Mouse (Mus musculus) MEL (cell line): ENCODE measurements at regions not wholly inside any gene's neighbourhood (a gene's known extent, or its start where the extent isn't known, plus 50 kb on each side); places are given as distances from the start of the nearest gene placed in this dataset.

Experiments used
- DNase-seq: peaks from one replicate; pipeline ENCODE4 v3.0.0; 2011; ENCODE audit warnings: low read depth, low spot score
- H3K27ac ChIP-seq: 2 replicates; pipeline ENCODE4 v1.5.1; 2012; ENCODE audit warnings: low read depth, mild to moderate bottlenecking, control low read depth, low read length, moderate library complexity; ENCODE audit not compliant: control insufficient read depth
- H3K27me3 ChIP-seq, 2 experiments: fragments of 150-350 bp in 1 of 2; sonication (generic) in 1 of 2; 2 replicates each; pipeline ENCODE4 v1.6.1; 2012; ENCODE audit warnings: low read length in 2 of 2, mild to moderate bottlenecking in 2 of 2, improper control_type of control experiment in 1 of 2, moderate library complexity in 1 of 2; ENCODE audit not compliant: insufficient read depth in 2 of 2, control insufficient read depth in 1 of 2
- H3K36me3 ChIP-seq, 2 experiments: 2 replicates each; pipeline ENCODE4 v1.6.1; 2012 to 2014; ENCODE audit warnings: low read length in 2 of 2, improper control_type of control experiment in 1 of 2, inconsistent platforms in 1 of 2, mild to moderate bottlenecking in 1 of 2; ENCODE audit not compliant: insufficient read depth in 2 of 2, control insufficient read depth in 1 of 2
- H3K4me1 ChIP-seq, 2 experiments: fragments of 150-350 bp in 1 of 2; sonication (generic) in 1 of 2; 2 replicates each; pipeline ENCODE4 v1.6.1; 2012; ENCODE audit warnings: low read length in 2 of 2, improper control_type of control experiment in 1 of 2, mild to moderate bottlenecking in 1 of 2; ENCODE audit not compliant: insufficient read depth in 2 of 2, control insufficient read depth in 1 of 2
- H3K4me3 ChIP-seq, 2 experiments: fragments of 150-350 bp in 1 of 2; sonication (generic) in 1 of 2; 2 replicates each; pipeline ENCODE4 v1.5.1; 2012; ENCODE audit warnings: low read depth in 2 of 2, low read length in 2 of 2, mild to moderate bottlenecking in 2 of 2, moderate library complexity in 2 of 2, control low read depth in 1 of 2, improper control_type of control experiment in 1 of 2; ENCODE audit not compliant: control insufficient read depth in 1 of 2, insufficient read depth in 1 of 2
- H3K79me2 ChIP-seq: 2 replicates; pipeline ENCODE4 v1.6.1; 2012; ENCODE audit warnings: mild to moderate bottlenecking, low read length, moderate library complexity; ENCODE audit not compliant: control insufficient read depth, poor library complexity, insufficient read depth
- H3K9ac ChIP-seq: 2 replicates; pipeline ENCODE4 v1.6.1; 2012; ENCODE audit warnings: low read depth, mild to moderate bottlenecking, control low read depth, low read length, moderate library complexity; ENCODE audit not compliant: control insufficient read depth, poor library complexity, severe bottlenecking
- H3K9me3 ChIP-seq: fragments of 150-350 bp; sonication (generic); replicated peaks from 2 replicates; pipeline ENCODE4 v1.6.1; 2012; ENCODE audit warnings: mild to moderate bottlenecking, low read length, improper control_type of control experiment, moderate library complexity; ENCODE audit not compliant: insufficient read depth
- BHLHE40 ChIP-seq: IDR thresholded peaks from 2 replicates; pipeline ENCODE4 v1.6.1; 2012; ENCODE audit warnings: low read depth, mild to moderate bottlenecking, inconsistent platforms, low read length, improper control_type of control experiment, borderline replicate concordance
- CHD1 ChIP-seq: IDR thresholded peaks from 2 replicates; pipeline ENCODE4 v1.6.1; 2012; ENCODE audit warnings: low read depth, mild to moderate bottlenecking, inconsistent platforms, low read length, improper control_type of control experiment
- CHD2 ChIP-seq: IDR thresholded peaks from 2 replicates; pipeline ENCODE4 v1.6.1; 2011; ENCODE audit warnings: low read length, improper control_type of control experiment
- CTCF ChIP-seq, 3 experiments: IDR thresholded peaks in 2 of 3; conservative IDR thresholded peaks in 1 of 3; 2 replicates each; pipeline ENCODE4 v1.5.1; 2011 to 2012; ENCODE audit warnings: low read length in 3 of 3, low read depth in 2 of 3, mild to moderate bottlenecking in 2 of 3, improper control_type of control experiment in 1 of 3, inconsistent platforms in 1 of 3, mixed read lengths in 1 of 3, moderate library complexity in 1 of 3; ENCODE audit not compliant: control insufficient read depth in 1 of 3, insufficient read depth in 1 of 3, poor library complexity in 1 of 3, severe bottlenecking in 1 of 3
- E2F4 ChIP-seq: IDR thresholded peaks from 2 replicates; pipeline ENCODE4 v1.6.1; 2011; ENCODE audit warnings: low read depth, low read length, improper control_type of control experiment, borderline replicate concordance
- ELF1 ChIP-seq: IDR thresholded peaks from 2 replicates; pipeline ENCODE4 v1.6.1; 2014; ENCODE audit warnings: low read depth, mild to moderate bottlenecking, inconsistent platforms, low read length, improper control_type of control experiment, moderate library complexity
- GABPA ChIP-seq: IDR thresholded peaks from 2 replicates; pipeline ENCODE4 v1.6.1; 2012; ENCODE audit warnings: low read depth, mild to moderate bottlenecking, inconsistent platforms, low read length, improper control_type of control experiment, moderate library complexity
- GATA1 ChIP-seq: IDR thresholded peaks from 2 replicates; pipeline ENCODE4 v1.6.1; 2011; ENCODE audit warnings: low read depth, low read length, improper control_type of control experiment
- HCFC1 ChIP-seq: IDR thresholded peaks from 2 replicates; pipeline ENCODE4 v1.6.1; 2012; ENCODE audit warnings: low read depth, mild to moderate bottlenecking, inconsistent platforms, low read length, improper control_type of control experiment, moderate library complexity
- JUND ChIP-seq: IDR thresholded peaks from 2 replicates; pipeline ENCODE4 v1.6.1; 2011; ENCODE audit warnings: low read depth, mild to moderate bottlenecking, improper control_type of control experiment, low read length
- KAT2A ChIP-seq: conservative IDR thresholded peaks from 2 replicates; pipeline ENCODE4 v1.6.1; 2012; ENCODE audit warnings: low read depth, low read length, improper control_type of control experiment, inconsistent platforms
- MAFK ChIP-seq: IDR thresholded peaks from 2 replicates; pipeline ENCODE4 v1.6.1; 2011; ENCODE audit warnings: low read depth, mild to moderate bottlenecking, low read length, improper control_type of control experiment, borderline replicate concordance
- MAZ ChIP-seq: IDR thresholded peaks from 2 replicates; pipeline ENCODE4 v1.6.1; 2012; ENCODE audit warnings: low read depth, mild to moderate bottlenecking, inconsistent platforms, low read length, improper control_type of control experiment
- MXI1 ChIP-seq: IDR thresholded peaks from 2 replicates; pipeline ENCODE4 v1.6.1; 2011; ENCODE audit warnings: mild to moderate bottlenecking, low read depth, low read length, improper control_type of control experiment
- NELFE ChIP-seq: IDR thresholded peaks from 2 replicates; pipeline ENCODE4 v1.6.1; 2011; ENCODE audit warnings: low read depth, low read length, improper control_type of control experiment
- POLR2AphosphoS2 ChIP-seq: IDR thresholded peaks from 2 replicates; pipeline ENCODE4 v1.6.1; 2011; ENCODE audit warnings: low read length, improper control_type of control experiment
- POLR2AphosphoS5 ChIP-seq: IDR thresholded peaks from 2 replicates; pipeline ENCODE4 v1.6.1; 2012; ENCODE audit warnings: low read depth, borderline replicate concordance, mild to moderate bottlenecking, inconsistent platforms, low read length, moderate library complexity, mixed read lengths
- RAD21 ChIP-seq: IDR thresholded peaks from 2 replicates; pipeline ENCODE4 v1.6.1; 2011; ENCODE audit warnings: mild to moderate bottlenecking, low read depth, low read length, improper control_type of control experiment
- RCOR1 ChIP-seq: IDR thresholded peaks from 2 replicates; pipeline ENCODE4 v1.6.1; 2012; ENCODE audit warnings: low read depth, mild to moderate bottlenecking, inconsistent platforms, low read length, improper control_type of control experiment
- SMC3 ChIP-seq: IDR thresholded peaks from 2 replicates; pipeline ENCODE4 v1.6.1; 2011; ENCODE audit warnings: low read depth, low read length, improper control_type of control experiment
- TAL1 ChIP-seq: IDR thresholded peaks from 2 replicates; pipeline ENCODE4 v1.6.1; 2012; ENCODE audit warnings: mild to moderate bottlenecking, inconsistent platforms, low read length, moderate library complexity, mixed read lengths
- TCF12 ChIP-seq: IDR thresholded peaks from 2 replicates; pipeline ENCODE4 v1.6.1; 2014; ENCODE audit warnings: low read depth, mild to moderate bottlenecking, inconsistent platforms, low read length, improper control_type of control experiment, moderate library complexity
- UBTF ChIP-seq: IDR thresholded peaks from 2 replicates; pipeline ENCODE4 v1.6.1; 2012; ENCODE audit warnings: low read depth, mild to moderate bottlenecking, inconsistent platforms, low read length, improper control_type of control experiment, moderate library complexity, borderline replicate concordance; ENCODE audit not compliant: insufficient read depth
- USF1 ChIP-seq: IDR thresholded peaks from 2 replicates; pipeline ENCODE4 v1.6.1; 2014; ENCODE audit warnings: low read depth, mild to moderate bottlenecking, inconsistent platforms, low read length, improper control_type of control experiment, moderate library complexity
- ZC3H11A ChIP-seq: IDR thresholded peaks from 2 replicates; pipeline ENCODE4 v1.6.1; 2012; ENCODE audit warnings: low read depth, mild to moderate bottlenecking, inconsistent platforms, low read length, improper control_type of control experiment
- ZKSCAN1 ChIP-seq: IDR thresholded peaks from 2 replicates; pipeline ENCODE4 v1.6.1; 2012; ENCODE audit warnings: low read depth, mild to moderate bottlenecking, inconsistent platforms, low read length, improper control_type of control experiment, moderate library complexity
- ZMIZ1 ChIP-seq: IDR thresholded peaks from 2 replicates; pipeline ENCODE4 v1.6.1; 2012; ENCODE audit warnings: low read depth, mild to moderate bottlenecking, inconsistent platforms, low read length, improper control_type of control experiment, moderate library complexity
- ZNF384 ChIP-seq: IDR thresholded peaks from 2 replicates; pipeline ENCODE4 v1.6.1; 2012; ENCODE audit warnings: low read depth, mild to moderate bottlenecking, inconsistent platforms, low read length, improper control_type of control experiment

- Histone ChIP-seq H3K27me3 (no peaks in the 10 kb centered on the region), H3K4me3 (no peak overlapping the region), H3K9me3 (no peaks in the 10 kb centered on the region), H3K36me3 (no peaks in the 10 kb centered on the region), H3K4me1 (no peaks in the 10 kb centered on the region), H3K9ac (no peak overlapping the region), H3K79me2 (no peaks in the 10 kb centered on the region), H3K27ac (no peak overlapping the region)
- no peak for TF ChIP-seq NELFE
- DNase-seq: no peak
These were observed 278.4 kb upstream of the Hs3st1 start for GRCm38 (mm10) chr5:40033686-40034085.

DNA sequence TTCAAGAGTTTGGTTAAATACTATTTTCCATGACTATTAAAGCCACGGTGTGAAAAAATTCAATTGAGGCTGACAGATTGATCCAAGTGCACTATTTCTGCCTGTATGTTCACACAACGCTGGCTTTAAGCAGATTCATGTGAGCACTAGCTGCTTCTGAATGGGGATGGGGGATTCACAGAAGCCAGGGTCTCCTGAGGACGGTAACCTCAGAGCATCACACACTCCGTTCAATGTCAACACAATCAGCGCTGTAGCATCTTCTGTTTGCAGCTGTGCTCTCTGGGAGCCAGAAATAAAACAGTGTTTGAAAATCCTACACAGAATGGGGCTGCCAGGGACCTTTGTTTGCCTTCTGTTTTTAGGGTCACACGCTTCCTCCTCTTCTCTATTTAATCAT is 275.0 kb upstream of the Hs3st1 start:
- Histone ChIP-seq H3K79me2 (no peaks in the 10 kb centered on the region), H3K4me3 (no peak overlapping the region), H3K9me3 (no peaks in the 10 kb centered on the region), H3K4me1 (no peaks in the 10 kb centered on the region), H3K27ac (no peak overlapping the region), H3K9ac (no peak overlapping the region), H3K27me3 (no peaks in the 10 kb centered on the region), H3K36me3 (no peaks in the 10 kb centered on the region)
- no peak for TF ChIP-seq ZMIZ1
- TF ChIP-seq GATA1: no peak
- TF ChIP-seq CHD1: no peak
- TF ChIP-seq MAFK: no peak
- no peak for TF ChIP-seq UBTF
- TF ChIP-seq ZC3H11A: no peak
- no peak for TF ChIP-seq MXI1
- TF ChIP-seq KAT2A: no peak
- no peak for TF ChIP-seq ELF1
- TF ChIP-seq CTCF (IDR thresholded peaks at IDR 0.05 in 2 of 3, conservative IDR thresholded peaks at IDR 0.05 in 1 of 3; ENCODE audit: control insufficient read depth in 1 of 3, insufficient read depth in 1 of 3, low read depth in 2 of 3, low read length in 3 of 3, poor library complexity in 1 of 3, severe bottlenecking in 1 of 3): no peak
- TF ChIP-seq SMC3: no peak
- no peak for TF ChIP-seq CHD2
- no peak for TF ChIP-seq POLR2AphosphoS5
- TF ChIP-seq RCOR1: no peak
- no peak for TF ChIP-seq POLR2AphosphoS2
- no peak for TF ChIP-seq ZKSCAN1
- no peak for TF ChIP-seq ZNF384
- DNase-seq: no peak

DNA sequence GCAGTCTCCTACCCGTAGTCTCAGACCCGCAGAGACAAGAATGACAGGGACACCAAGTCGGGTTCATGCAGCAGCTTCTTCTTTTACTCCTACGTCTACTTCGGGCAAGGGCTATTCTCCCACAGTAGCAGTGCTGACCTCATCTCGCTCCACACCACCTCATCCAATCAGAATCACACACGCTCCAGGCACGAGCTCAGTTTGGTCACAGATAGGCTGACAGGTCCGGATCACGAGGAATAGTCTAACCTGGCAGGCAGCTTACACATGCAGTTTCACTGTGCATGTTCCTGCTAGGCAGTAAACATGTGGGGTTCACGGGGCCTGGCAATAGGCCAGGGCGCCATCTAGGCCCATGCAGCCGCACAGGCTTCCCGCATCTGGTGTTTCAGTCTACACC is 260.7 kb upstream of the Hs3st1 start:
- H3K9ac ChIP-seq: no peak overlapping the region

More for the DNA sequence above, 260.7 kb upstream of the Hs3st1 start:
- Histone ChIP-seq H3K27me3 (no peaks in the 10 kb centered on the region), H3K36me3 (no peaks in the 10 kb centered on the region), H3K9me3 (no peaks in the 10 kb centered on the region), H3K4me3 (no peak overlapping the region), H3K27ac (no peak overlapping the region), H3K4me1 (no peaks in the 10 kb centered on the region), H3K79me2 (no peaks in the 10 kb centered on the region)
- TF ChIP-seq CTCF (IDR thresholded peaks at IDR 0.05 in 2 of 3, conservative IDR thresholded peaks at IDR 0.05 in 1 of 3; ENCODE audit: control insufficient read depth in 1 of 3, insufficient read depth in 1 of 3, low read depth in 2 of 3, low read length in 3 of 3, poor library complexity in 1 of 3, severe bottlenecking in 1 of 3): no peak
- TF ChIP-seq ZMIZ1: no peak
- no peak for TF ChIP-seq MXI1
- TF ChIP-seq HCFC1: no peak
- TF ChIP-seq UBTF: no peak
- TF ChIP-seq MAZ: no peak
- TF ChIP-seq E2F4: no peak
- no peak for TF ChIP-seq USF1
- no peak for TF ChIP-seq JUND
- no peak for TF ChIP-seq RCOR1
- TF ChIP-seq RAD21: no peak
- no peak for TF ChIP-seq GABPA
- no peak for TF ChIP-seq TAL1
- TF ChIP-seq NELFE: no peak
- TF ChIP-seq ZKSCAN1: no peak
- TF ChIP-seq KAT2A: no peak
- no peak for TF ChIP-seq BHLHE40
- no peak for TF ChIP-seq TCF12
- no peak for DNase-seq
